Mouse (Mus musculus) layer of hippocampus, adult 11-12 months (tissue): ENCODE data around the gene Olfr67.
"Not testable (repeated sequence)": the region's sequence is repeated elsewhere in the genome, so short reads cannot be mapped to it uniquely, and the experiment has no call there.

Experiments
- DNase-seq: peaks from one replicate; pipeline ENCODE4 v3.0.0; 2022; ENCODE audit warnings: low spot score

Olfr67 gene

GRCm38 (mm10) chr7:103771494-103771893 is 20.1 kb downstream of the Olfr67 start, which contains the start of gene Olfr69:
Olfr69 (minus strand) TSS chr7:103771594.
- DNase-seq = no peak

- not testable (repeated sequence) for DNase-seq
Observed at GRCm38 (mm10) chr7:103767687-103768086, 23.9 kb downstream of the Olfr67 start.

DNA sequence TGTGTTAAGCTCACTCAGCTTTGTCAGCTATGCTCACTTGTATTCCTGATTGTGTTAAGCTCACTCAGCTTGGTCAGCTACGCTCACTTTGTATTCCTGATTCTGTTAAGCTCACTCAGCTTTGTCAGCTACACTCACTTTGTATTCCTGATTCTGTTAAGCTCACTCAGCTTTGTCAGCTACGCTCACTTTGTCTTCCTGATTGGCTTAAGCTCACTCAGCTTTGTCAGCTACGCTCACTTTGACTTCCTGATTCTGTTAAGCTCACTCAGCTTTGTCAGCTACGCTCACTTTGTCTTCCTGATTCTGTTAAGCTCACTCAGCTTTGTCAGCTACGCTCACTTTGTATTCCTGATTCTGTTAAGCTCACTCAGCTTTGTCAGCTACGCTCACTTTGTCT is 29.4 kb downstream of the Olfr67 start:
- DNase-seq = not testable (repeated sequence)

DNA sequence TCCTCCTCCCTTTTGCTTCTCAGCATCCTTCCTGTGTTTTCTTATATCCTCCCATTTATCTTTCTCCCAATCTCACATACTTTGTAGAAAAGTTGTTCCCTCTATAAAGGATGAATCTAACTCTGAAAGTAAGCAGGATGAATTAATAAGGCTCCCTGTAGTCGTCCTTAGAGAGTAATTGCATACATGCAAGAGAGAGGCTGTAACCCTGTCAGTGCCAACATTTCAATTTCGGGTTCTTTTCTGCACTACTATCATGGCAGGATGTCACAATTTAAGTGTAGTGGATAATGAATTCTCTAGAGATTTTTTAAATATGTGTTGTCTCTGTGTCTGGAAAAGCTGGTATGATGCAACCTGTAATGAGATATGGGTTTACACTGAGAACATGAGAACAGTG is 34.4 kb downstream of the Olfr67 start, which contains the start of gene Olfr630:
Gene Olfr630, minus strand, starts transcription at position 101 of the 400 bp plus-strand sequence.
- no peak for DNase-seq

DNA sequence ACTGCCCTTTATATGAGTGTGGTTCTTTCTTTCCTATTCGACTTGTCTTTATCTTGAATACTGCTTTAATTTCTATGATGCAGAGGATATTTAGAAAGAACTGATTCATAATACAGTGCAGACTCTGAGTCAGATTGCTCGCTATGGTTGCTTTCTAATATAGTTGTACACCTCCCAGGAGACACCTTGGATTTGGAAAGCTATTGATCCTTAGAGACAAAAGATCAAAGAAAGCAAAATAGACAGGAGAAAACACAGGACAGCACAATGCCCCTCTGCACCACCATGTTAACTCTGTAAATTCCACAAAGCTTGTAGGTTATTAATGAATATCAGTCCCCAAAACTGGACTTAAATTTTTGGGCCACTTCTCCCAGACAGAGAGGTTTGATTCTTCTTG is 46.8 kb downstream of the Olfr67 start, which contains the start of gene Olfr629:
Gene Olfr629, minus strand, starts transcription at position 101 of the 400 bp plus-strand sequence.
- no peak for DNase-seq
